Mouse (Mus musculus) heart, embryonic 16.5 days (tissue): ENCODE measurements around the gene Edc4. TPM values are rescaled to one million over a fixed set of nuclear protein-coding genes. Genes with fewer than 3 reads are reported as not detected.

Experiments used
- ATAC-seq: fragments of 200-750 bp; cut with Nextera tagmentation; replicated peaks from 2 replicates; pipeline ENCODE4 v1.8.0; 2017; ENCODE audit warnings: moderate number of reproducible peaks; ENCODE audit not compliant: insufficient read depth, low FRiP score; ENCODE audit errors: extremely low read depth
- H3K27ac ChIP-seq: fragments of 300-500 bp; sonication (generic); 2 replicates; pipeline ENCODE4 v1.5.1; 2014; ENCODE audit warnings: mild to moderate bottlenecking, low read length, control low read depth, moderate library complexity
- H3K27me3 ChIP-seq: fragments of 300-500 bp; sonication (generic); 2 replicates; pipeline ENCODE4 v1.6.1; 2014; ENCODE audit warnings: low read length, mixed read lengths; ENCODE audit not compliant: control insufficient read depth, insufficient read depth
- H3K36me3 ChIP-seq: fragments of 300-500 bp; sonication (generic); 2 replicates; pipeline ENCODE4 v1.6.1; 2014; ENCODE audit not compliant: control insufficient read depth, insufficient read depth
- H3K4me1 ChIP-seq: fragments of 300-500 bp; sonication (generic); 2 replicates; pipeline ENCODE4 v1.6.1; 2014; ENCODE audit warnings: low read length, mixed read lengths; ENCODE audit not compliant: control insufficient read depth, insufficient read depth
- H3K4me2 ChIP-seq: fragments of 300-500 bp; sonication (generic); 2 replicates; pipeline ENCODE4 v1.6.1; 2014; ENCODE audit warnings: low read depth, mild to moderate bottlenecking, control low read depth, low read length
- H3K4me3 ChIP-seq: fragments of 300-500 bp; sonication (generic); 2 replicates; pipeline ENCODE4 v1.5.1; 2014; ENCODE audit warnings: mild to moderate bottlenecking, control low read depth, low read length
- H3K9ac ChIP-seq: fragments of 300-500 bp; sonication (generic); 2 replicates; pipeline ENCODE4 v1.6.1; 2014; ENCODE audit warnings: low read length, control low read depth
- H3K9me3 ChIP-seq: fragments of 300-500 bp; sonication (generic); replicated peaks from 2 replicates; pipeline ENCODE4 v1.6.1; 2016; ENCODE audit warnings: low read length; ENCODE audit not compliant: control insufficient read depth
- WGBS: fragments of 180-500 bp; shearing (Covaris S2); extraction: QIAGEN DNeasy Blood & Tissue Kit; methylation state at CpG from one replicate; pipeline ENCODE4 v1.1.7; 2014; 5-methylcytosine and 5-hydroxymethylcytosine counted together
- polyA plus RNA-seq: library from polyadenylated mRNA; unstranded; fragments of >200 nt; fragmentation: Nextera tagmentation; extraction: Ambion mirVana; gene quantifications from 2 replicates; pipeline ENCODE4 v1.2.1, GENCODE M21; 2015

The Edc4 gene
- polyA plus RNA-seq, 1 experiment from 2014 or later = 32.6 TPM

DNA sequence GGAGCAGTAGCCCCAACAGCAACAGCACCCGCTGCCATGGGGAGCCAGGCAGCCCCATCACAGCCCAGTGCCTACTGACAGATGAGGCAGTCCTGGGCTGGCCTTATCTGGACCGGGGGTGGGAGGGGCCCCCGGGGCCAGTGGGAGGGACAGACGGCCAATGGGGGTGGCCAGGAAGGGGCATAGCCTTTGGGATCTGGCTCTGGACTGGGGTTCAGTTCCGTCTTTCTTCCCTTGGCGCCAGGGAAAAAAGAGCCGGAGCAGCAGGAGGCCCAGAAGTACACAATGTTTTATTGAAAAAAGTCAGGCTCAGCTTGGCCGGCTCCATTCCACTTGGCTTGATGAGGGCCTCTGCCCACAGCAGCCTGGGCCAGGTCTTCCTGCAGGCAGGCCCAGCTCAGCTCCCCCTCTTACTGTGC is 62.6 kb downstream of the Edc4 start, which contains the start of gene Lcat:
Lcat (minus strand) TSS at position 62 of the 419 bp plus-strand sequence.
- Histone ChIP-seq H3K36me3 (peaks cover 47% of the 10 kb centered on the region), H3K4me1 (peaks cover 4% of the 10 kb centered on the region), H3K27ac (no peak within 1 kb of the TSS), H3K27me3 (no peaks in the 10 kb centered on the region), H3K9me3 (no peaks in the 10 kb centered on the region), H3K9ac (no peak within 1 kb of the TSS), H3K4me3 (no peak within 1 kb of the TSS), H3K4me2 (no peak within 1 kb of the TSS)
- WGBS = 73% methylated on average over 8 of the region's 8 CpGs
- ATAC-seq = no peak

Other genes starting within 250 kb of the Edc4 start
- gene Ctcf, start 244.3 kb upstream of the Edc4 start, polyA plus RNA-seq = 72.1 and 80.0 TPM in 2 replicates
- 0.71 TPM in 1 of 2 replicates, not detected in the other for gene Agrp, start 243.5 kb upstream of the Edc4 start, polyA plus RNA-seq
- 1.4 and 3.0 TPM in 2 replicates for gene Carmil2, start 194.6 kb upstream of the Edc4 start, polyA plus RNA-seq
- 36.4 and 41.7 TPM in 2 replicates for gene Acd, start 179.8 kb upstream of the Edc4 start, polyA plus RNA-seq
- gene Pard6a, start 179.7 kb upstream of the Edc4 start, polyA plus RNA-seq = 13.6 and 17.5 TPM in 2 replicates
- gene 4933405L10Rik, start 173.2 kb upstream of the Edc4 start, polyA plus RNA-seq = 0.16 TPM in 1 of 2 replicates, not detected in the other
- 13.1 and 13.6 TPM in 2 replicates for gene Enkd1, start 172.7 kb upstream of the Edc4 start, polyA plus RNA-seq
- 7.5 and 12.0 TPM in 2 replicates for gene Gfod2, start 122.2 kb upstream of the Edc4 start, polyA plus RNA-seq
- gene Ranbp10, start 53.5 kb upstream of the Edc4 start, polyA plus RNA-seq = 8.3 and 9.2 TPM in 2 replicates
- gene Tsnaxip1, start 53.1 kb upstream of the Edc4 start, polyA plus RNA-seq = 0.43 and 0.64 TPM in 2 replicates
- 34.0 and 35.6 TPM in 2 replicates for gene Cenpt, start 27.6 kb upstream of the Edc4 start, polyA plus RNA-seq
- 49.0 and 50.9 TPM in 2 replicates for gene Thap11, start 25.7 kb upstream of the Edc4 start, polyA plus RNA-seq
- gene Nutf2, start 20.3 kb upstream of the Edc4 start, polyA plus RNA-seq = 132 and 194 TPM in 2 replicates
- 0.69 and 0.89 TPM in 2 replicates for gene Nrn1l, start 12.7 kb downstream of the Edc4 start, polyA plus RNA-seq
- 22.8 and 25.1 TPM in 2 replicates for gene Pskh1, start 19.6 kb downstream of the Edc4 start, polyA plus RNA-seq
- gene Ctrl, start 53.0 kb downstream of the Edc4 start, polyA plus RNA-seq = 0.79 and 0.89 TPM in 2 replicates
- 89.4 and 112 TPM in 2 replicates for gene Psmb10, start 57.6 kb downstream of the Edc4 start, polyA plus RNA-seq
- 1.3 and 1.7 TPM in 2 replicates for gene Lcat, start 62.5 kb downstream of the Edc4 start, polyA plus RNA-seq
- 38.5 and 43.1 TPM in 2 replicates for gene Slc12a4, start 85.2 kb downstream of the Edc4 start, polyA plus RNA-seq
- gene Dpep3, start 98.5 kb downstream of the Edc4 start, polyA plus RNA-seq = not detected in 2 replicates
- 14.4 and 15.5 TPM in 2 replicates for gene Dus2, start 110.5 kb downstream of the Edc4 start, polyA plus RNA-seq
- 0.13 and 0.16 TPM in 2 replicates for gene Dpep2nb, start 125.1 kb downstream of the Edc4 start, polyA plus RNA-seq
- 12.8 and 14.8 TPM in 2 replicates for gene Ddx28, start 131.0 kb downstream of the Edc4 start, polyA plus RNA-seq
- gene Nfatc3, start 178.0 kb downstream of the Edc4 start, polyA plus RNA-seq = 3.7 and 4.3 TPM in 2 replicates